In genomic region chr17:4767947-4768522, GRCm38 (mm10) we compare ENCODE assay signal across 19 mouse cellular contexts.
A peak's percentile ranks its signal among the peaks of the same experiment; 100 is the strongest.
DNase-seq lines count a peak whose midpoint lies in the region; ATAC-seq and TF ChIP-seq lines count a peak whose summit lies in the region.
"Had no signal": no experiment of that assay in that cellular context is flagged by ENCODE, and none has a peak within 500 bp of the region (broad histone marks: within the 10 kb centered on the region; RNA-seq: fewer than 3 reads in every experiment).

No protein-coding gene starts in this region.

- no peaks in the 10 kb centered on the region for H3K36me3 ChIP-seq in heart, embryonic 12.5 days
- H3K36me3 ChIP-seq in CH12.LX (replicated peaks in 1 of 2; ENCODE audit: control insufficient read depth in 1 of 2, insufficient read depth in 1 of 2, low read length in 1 of 2), result no peaks in the 10 kb centered on the region
- H3K36me3 ChIP-seq: forebrain, embryonic 10.5 days had no signal

- H3K9me3 ChIP-seq in heart, embryonic 12.5 days (replicated peaks), result no peaks in the 10 kb centered on the region
- peaks cover 5% of the 10 kb centered on the region for H3K9me3 ChIP-seq in CH12.LX (replicated peaks; ENCODE audit: low read length)
- H3K9me3 ChIP-seq: forebrain, embryonic 10.5 days had no signal

- TF ChIP-seq RAD21 in CH12.LX (IDR thresholded peaks at IDR 0.05; ENCODE audit: low read depth, low read length), result no peak

- no peaks in the 10 kb centered on the region for H3K79me2 ChIP-seq in CH12.LX (replicated peaks; ENCODE audit: control insufficient read depth, extremely low read depth, insufficient read depth, poor library complexity, severe bottlenecking)

- H3K4me3 ChIP-seq in heart, embryonic 12.5 days, result no peak overlapping the region
- no peak overlapping the region for H3K4me3 ChIP-seq in CH12.LX (replicated peaks in 1 of 3; ENCODE audit: low read depth in 2 of 3, low read length in 2 of 3, poor library complexity in 1 of 3)
- H3K4me3 ChIP-seq: forebrain, embryonic 10.5 days had no signal

- no peak for TF ChIP-seq CTCF in CH12.LX (conservative IDR thresholded peaks at IDR 0.05 in 1 of 2, IDR thresholded peaks at IDR 0.05 in 1 of 2; ENCODE audit: low read depth in 2 of 2, low read length in 2 of 2)

- TF ChIP-seq POLR2A in CH12.LX (IDR thresholded peaks at IDR 0.05; ENCODE audit: low read depth, low read length), result no peak

- dilution Hi-C loops in CH12.LX (cut with MboI; ENCODE audit: extremely low pct_ligation_motif_present, extremely low pct_unique_long_range_greater_than_20kb, low sequenced_read_pairs), result no loop called here

- H3K27me3 ChIP-seq in heart, embryonic 12.5 days (replicated peaks), result no peaks in the 10 kb centered on the region
- H3K27me3 ChIP-seq in CH12.LX (replicated peaks), result no peaks in the 10 kb centered on the region
- H3K27me3 ChIP-seq: Patski had no signal

- TF ChIP-seq EP300 in CH12.LX (IDR thresholded peaks at IDR 0.05; ENCODE audit: low read length), result peak; percentile 84

- H3K9ac ChIP-seq in heart, embryonic 12.5 days, result no peak overlapping the region
- no peak overlapping the region for H3K9ac ChIP-seq in CH12.LX (ENCODE audit: insufficient read depth, low read depth)
- H3K9ac ChIP-seq: liver, embryonic 14.5 days had no signal

- no peak overlapping the region for H3K4me2 ChIP-seq in heart, embryonic 12.5 days
- H3K4me2 ChIP-seq in CH12.LX (ENCODE audit: insufficient read depth, low read depth, poor library complexity, severe bottlenecking), result no peak overlapping the region
- H3K4me2 ChIP-seq: midbrain, embryonic 11.5 days had no signal

- no peak overlapping the region for H3K27ac ChIP-seq in heart, embryonic 12.5 days (ENCODE audit: poor library complexity, severe bottlenecking)
- no peak overlapping the region for H3K27ac ChIP-seq in CH12.LX (ENCODE audit: insufficient read depth, low read depth)
- H3K27ac ChIP-seq: forebrain, embryonic 10.5 days; hindbrain, postnatal 0 days; liver, embryonic 14.5 days; macrophage had no signal

- no peaks in the 10 kb centered on the region for H3K4me1 ChIP-seq in heart, embryonic 12.5 days (replicated peaks)
- peaks cover 4 to 12% of the 10 kb centered on the region in 2 experiments; a peak in 3 of 4 replicates for H3K4me1 ChIP-seq in CH12.LX (ENCODE audit: control insufficient read depth in 1 of 2, insufficient read depth in 2 of 2)

- intact Hi-C loops in heart, postnatal 14 days (cut with DNase I), result no loop called here

- in situ Hi-C loops in CH12.LX (cut with MboI; ENCODE audit: low pct_ligation_motif_present, low pct_unique_long_range_greater_than_20kb, low sequenced_read_pairs), result no loop called here

- peak; percentile 48 to 73 for DNase-seq in heart, adult 18-20 months
- DNase-seq in 3134 (ENCODE audit: extremely low read depth, insufficient read length, low spot score) (peak; percentile 49), CH12.LX (ENCODE audit: extremely low read depth) (peak; percentile 64)
- peak; percentile 33 to 55 for DNase-seq in heart, postnatal 14 days
- no peak for DNase-seq in lung, adult 18-20 months
- no peak for DNase-seq in natural killer cell, adult 2 months (ENCODE audit: low spot score in 2 of 2)
- DNase-seq: cerebellum, adult 11-12 months; kidney, adult 18-20 months; kidney, postnatal 10 days; right cerebral cortex, postnatal 14 days; thymus, adult 2 months had no signal

- ATAC-seq in heart, embryonic 12.5 days (ENCODE audit: insufficient number of reproducible peaks, low FRiP score), result no peak
- ATAC-seq: activated CD4-positive, CD25-positive, alpha-beta regulatory T cell, adult 4 months; hindbrain, postnatal 0 days; Patski had no signal

- 86% methylated on average over 5 of the region's 5 CpGs for WGBS in heart, embryonic 12.5 days

TF ChIP-seq in CH12.LX, 34 proteins besides CTCF, POLR2A, EP300 and RAD21:
- TF ChIP-seq GABPA (IDR thresholded peaks at IDR 0.05; ENCODE audit: insufficient replicate concordance, low read depth, low read length), result no peak
- TF ChIP-seq ZKSCAN1 (IDR thresholded peaks at IDR 0.05; ENCODE audit: borderline replicate concordance, low read depth, low read length), result no peak
- no peak for TF ChIP-seq PAX5 (IDR thresholded peaks at IDR 0.05; ENCODE audit: low read length)
- no peak for TF ChIP-seq E2F4 (IDR thresholded peaks at IDR 0.05; ENCODE audit: insufficient replicate concordance, low read depth, low read length)
- no peak for TF ChIP-seq USF1 (IDR thresholded peaks at IDR 0.05; ENCODE audit: low read depth, low read length)
- TF ChIP-seq CHD2 (IDR thresholded peaks at IDR 0.05; ENCODE audit: low read length), result no peak
- peak; percentile 72 for TF ChIP-seq JUN (IDR thresholded peaks at IDR 0.05; ENCODE audit: insufficient read depth, low read depth, low read length)
- 0 out of 2 replicates have a peak, but pooled peaks have one; percentile 17 for TF ChIP-seq TCF12 (IDR thresholded peaks at IDR 0.05; ENCODE audit: low read depth, low read length)
- TF ChIP-seq USF2 (conservative IDR thresholded peaks at IDR 0.05; ENCODE audit: low read depth, low read length), result no peak
- peak; percentile 65 for TF ChIP-seq ZNF384 (IDR thresholded peaks at IDR 0.05; ENCODE audit: low read depth, low read length)
- TF ChIP-seq IRF4 (IDR thresholded peaks at IDR 0.05; ENCODE audit: low read depth, low read length), result peak; percentile 77
- TF ChIP-seq MAZ (IDR thresholded peaks at IDR 0.05; ENCODE audit: low read depth, low read length), result no peak
- TF ChIP-seq NELFE (IDR thresholded peaks at IDR 0.05; ENCODE audit: low read depth, low read length), result no peak
- no peak for TF ChIP-seq HCFC1 (IDR thresholded peaks at IDR 0.05; ENCODE audit: low read depth, low read length)
- no peak for TF ChIP-seq MXI1 (IDR thresholded peaks at IDR 0.05; ENCODE audit: low read depth, low read length)
- TF ChIP-seq NRF1 (IDR thresholded peaks at IDR 0.05; ENCODE audit: low read depth, low read length), result no peak
- no peak for TF ChIP-seq ELF1 (IDR thresholded peaks at IDR 0.05; ENCODE audit: low read depth, low read length)
- TF ChIP-seq SMC3 (IDR thresholded peaks at IDR 0.05; ENCODE audit: low read depth, low read length), result no peak
- no peak for TF ChIP-seq MAX (IDR thresholded peaks at IDR 0.05; ENCODE audit: low read length)
- TF ChIP-seq SIN3A (IDR thresholded peaks at IDR 0.05; ENCODE audit: low read length), result no peak
- TF ChIP-seq ETS1 (conservative IDR thresholded peaks at IDR 0.05; ENCODE audit: low read depth, low read length), result no peak; the same call in 1 of the 2 replicates
- TF ChIP-seq RCOR1 (conservative IDR thresholded peaks at IDR 0.05; ENCODE audit: low read depth, low read length), result no peak
- TF ChIP-seq MAFK (IDR thresholded peaks at IDR 0.05; ENCODE audit: insufficient replicate concordance, low read length), result 0 out of 2 replicates have a peak, but pooled peaks have one; percentile 34
- TF ChIP-seq ZMIZ1 (IDR thresholded peaks at IDR 0.05; ENCODE audit: low read depth, low read length), result no peak
- TF ChIP-seq MEF2A (IDR thresholded peaks at IDR 0.05; ENCODE audit: borderline replicate concordance, low read depth, low read length), result no peak
- no peak for TF ChIP-seq TBP (conservative IDR thresholded peaks at IDR 0.05; ENCODE audit: low read depth, low read length)
- TF ChIP-seq BHLHE40 (IDR thresholded peaks at IDR 0.05; ENCODE audit: low read depth, low read length), result peak; percentile 52
- TF ChIP-seq CHD1 (IDR thresholded peaks at IDR 0.05; ENCODE audit: low read depth, low read length), result no peak
- TF ChIP-seq ZC3H11A (IDR thresholded peaks at IDR 0.05; ENCODE audit: low read depth, low read length), result no peak
- TF ChIP-seq POLR2AphosphoS2 (IDR thresholded peaks at IDR 0.05; ENCODE audit: low read depth, low read length), result no peak
- no peak for TF ChIP-seq KAT2A (IDR thresholded peaks at IDR 0.05; ENCODE audit: insufficient replicate concordance, low read length)
- TF ChIP-seq JUND (conservative IDR thresholded peaks at IDR 0.05; ENCODE audit: low read depth, low read length), result peak; percentile 88
- no peak for TF ChIP-seq MYC (IDR thresholded peaks at IDR 0.05; ENCODE audit: low read depth, low read length)
- TF ChIP-seq UBTF (IDR thresholded peaks at IDR 0.05; ENCODE audit: low read depth, low read length), result no peak

Comparison
In these comparisons a context has a peak if more than half of its experiments do, and no peak if none do; other contexts are left out.
1. DNase-seq: peak in heart, adult 18-20 months (2 of 2), 3134 (single experiment), CH12.LX (single experiment) and heart, postnatal 14 days (2 of 2); none in lung, adult 18-20 months (0 of 2) and natural killer cell, adult 2 months (0 of 2).